Mouse (Mus musculus) ovary, adult 18-20 months (tissue): ENCODE data around the gene Wnt7a.

ENCODE experiments used
- DNase-seq: peaks from one replicate; pipeline ENCODE4 v3.0.0; 2022; ENCODE audit warnings: low spot score, mixed read lengths

Wnt7a gene

DNA sequence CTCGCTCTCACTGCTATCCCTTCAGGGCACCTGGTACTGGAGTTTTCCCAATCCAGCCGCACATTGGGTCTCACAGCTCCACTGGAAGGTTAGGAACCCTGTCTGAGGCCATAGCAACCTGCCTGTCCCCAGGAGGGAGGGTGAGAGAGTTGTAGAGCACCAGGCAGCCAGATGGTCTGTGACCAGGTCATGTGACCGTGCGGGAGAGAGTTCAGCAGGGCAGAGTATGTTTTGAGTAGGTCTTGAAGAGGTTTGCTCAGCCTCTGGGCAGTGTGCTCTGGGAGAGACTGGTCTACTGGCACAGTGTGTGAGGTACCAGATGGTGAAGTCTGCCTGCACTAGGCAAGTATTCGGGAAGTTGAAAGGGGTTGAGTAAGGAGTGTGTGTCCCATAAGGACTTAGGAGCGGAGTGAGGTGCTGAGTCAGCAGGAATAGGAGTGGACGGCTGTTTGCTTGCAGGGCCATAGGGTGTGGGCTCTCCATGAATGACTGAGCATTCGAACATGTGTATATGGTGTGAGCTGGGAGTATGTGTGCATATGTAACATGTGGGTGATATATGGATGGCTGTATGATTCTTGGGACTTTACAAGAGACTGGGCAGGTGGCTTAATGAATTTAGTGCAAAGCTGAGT is 71.4 kb downstream of the Wnt7a start:
- DNase-seq: no peak

DNA sequence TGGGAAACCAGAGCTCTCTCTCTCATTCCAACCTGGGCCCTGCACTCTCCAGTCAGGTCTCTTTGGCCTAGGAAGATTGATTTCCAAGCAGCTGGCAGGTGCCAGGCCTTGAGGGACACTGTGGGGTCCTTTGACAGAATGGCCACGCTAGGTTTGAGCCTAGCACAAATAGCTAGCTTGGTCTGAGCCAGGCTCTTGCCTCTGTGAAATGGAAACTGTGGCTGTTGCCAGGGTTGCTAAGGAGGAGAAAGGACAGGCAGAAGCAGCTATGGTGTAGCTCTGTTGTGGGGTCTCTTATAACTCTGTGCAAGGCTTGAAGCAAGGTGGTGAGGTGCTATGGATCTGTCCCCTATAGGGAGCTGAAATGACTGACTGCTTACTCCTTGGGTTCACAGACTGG is 75.7 kb downstream of the Wnt7a start:
- no peak for DNase-seq

- no peak for DNase-seq
Observed at GRCm38 (mm10) chr6:91331886-91332285, 79.3 kb downstream of the Wnt7a start.

DNA sequence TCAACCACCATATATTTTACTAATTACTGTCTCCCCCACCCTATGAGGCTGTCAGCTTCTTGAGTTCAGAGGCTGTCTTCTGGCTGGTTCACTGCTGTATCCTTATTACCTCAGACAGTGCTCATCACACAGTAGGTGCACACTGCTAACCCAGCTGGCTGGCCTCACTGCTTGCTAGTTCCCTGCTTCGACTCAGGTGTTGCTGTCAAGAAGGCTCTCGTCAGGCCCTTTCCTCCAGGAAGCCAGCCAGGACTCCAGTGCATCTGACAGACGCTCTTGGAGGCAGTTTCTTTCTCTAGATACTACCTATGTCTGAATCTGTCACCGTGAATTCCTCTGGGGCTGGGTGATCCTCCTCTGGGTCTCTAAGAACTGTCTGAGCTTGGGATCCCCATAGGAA is 85.6 kb downstream of the Wnt7a start:
- no peak for DNase-seq

DNA sequence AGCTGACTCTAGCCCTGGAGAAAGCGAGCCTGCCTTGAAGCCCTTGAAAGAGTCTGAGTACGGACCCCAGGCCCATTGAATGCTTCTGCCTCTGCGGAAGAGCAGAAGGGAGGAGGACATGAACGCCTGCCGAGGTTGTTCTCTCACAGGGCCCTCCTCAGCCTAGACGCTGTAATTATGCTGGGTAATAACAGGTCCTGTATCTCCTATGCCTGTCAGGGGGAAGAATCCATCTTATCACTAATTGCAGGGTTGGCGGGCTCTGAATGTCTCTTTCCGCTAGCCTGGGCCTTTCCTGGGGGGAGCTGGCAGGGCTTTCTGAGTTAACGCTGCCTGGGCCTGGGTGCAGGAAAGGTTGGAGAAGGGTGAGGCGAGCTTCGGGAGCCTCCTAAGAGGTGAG is 86.4 kb downstream of the Wnt7a start:
- no peak for DNase-seq

GRCm38 (mm10) chr6:91322001-91322772 is 89.0 kb downstream of the Wnt7a start:
- DNase-seq: no peak
